Mouse (Mus musculus): ENCODE data around the gene Prr9.

DNA sequence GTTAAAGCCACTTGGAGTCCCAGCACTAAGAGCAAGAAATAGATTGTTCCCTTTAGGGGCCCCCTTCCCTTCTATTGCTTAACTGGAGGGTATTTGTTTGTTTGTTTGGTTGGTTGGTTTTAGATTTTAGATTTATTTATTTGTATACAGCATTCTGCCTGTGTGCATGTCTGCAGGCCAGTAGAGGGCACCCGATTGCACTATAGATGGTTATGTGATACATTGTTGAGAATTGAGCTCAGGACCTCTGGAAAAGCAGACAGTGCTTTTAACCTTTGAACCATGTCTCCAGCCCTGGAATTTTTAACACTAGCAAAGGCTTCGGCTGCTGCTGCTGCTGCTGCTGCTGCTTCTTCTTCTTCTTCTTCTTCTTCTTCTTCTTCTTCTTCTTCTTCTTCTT, 23.7 kb upstream of the Prr9 start:
- TF ChIP-seq CTCF (IDR thresholded peaks at IDR 0.05) (peak; percentile 38), POLR2A (IDR thresholded peaks at IDR 0.05; ENCODE audit: insufficient read depth, low read depth, low read length) (no peak)

Measured in heart, adult 2 months (tissue).